Mouse (Mus musculus): ENCODE data around the gene F2rl1. TPM values are rescaled to one million over a fixed set of nuclear protein-coding genes. Genes with fewer than 3 reads are reported as not detected.

Gene F2rl1
- polyA plus RNA-seq, 1 experiment from 2014 or later, result 0.82 TPM

DNA sequence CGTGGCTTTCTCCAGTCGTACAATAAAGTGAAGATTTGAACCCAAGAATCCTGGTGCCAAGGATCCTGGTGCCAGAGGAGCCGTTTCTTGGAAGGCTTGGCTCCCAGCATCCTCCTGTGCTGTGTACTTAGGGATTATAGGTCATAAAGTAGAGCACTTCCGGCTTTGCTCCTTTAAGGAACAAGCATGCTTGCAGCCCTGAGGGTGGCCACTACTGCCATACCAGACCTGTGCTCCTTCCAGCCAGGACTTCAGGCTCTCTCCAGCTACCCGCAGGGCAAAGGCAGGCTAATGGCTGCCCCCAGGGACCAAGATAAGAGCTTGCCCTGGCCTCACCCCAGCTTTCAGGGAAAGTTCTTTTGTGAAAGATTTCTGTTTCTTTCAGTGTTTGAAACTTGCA lies 31.7 kb downstream of the F2rl1 start:
- H3K36me3 ChIP-seq, result no peaks in the 10 kb centered on the region
- H3K9me3 ChIP-seq, result no peaks in the 10 kb centered on the region
- no peak overlapping the region for H3K27ac ChIP-seq
- 62% methylated on average over 5 of the region's 5 CpGs for WGBS
- no peak overlapping the region for H3K9ac ChIP-seq
- ATAC-seq (ENCODE audit: insufficient number of reproducible peaks, insufficient read depth, low FRiP score, low TSS enrichment), result no peak
- no peaks in the 10 kb centered on the region for H3K27me3 ChIP-seq
- H3K4me2 ChIP-seq (replicated peaks), result no peak overlapping the region
- H3K4me1 ChIP-seq, result 0 out of 2 replicates have a peak, but pooled peaks cover 2% of the 10 kb centered on the region
- no peak overlapping the region for H3K4me3 ChIP-seq

DNA sequence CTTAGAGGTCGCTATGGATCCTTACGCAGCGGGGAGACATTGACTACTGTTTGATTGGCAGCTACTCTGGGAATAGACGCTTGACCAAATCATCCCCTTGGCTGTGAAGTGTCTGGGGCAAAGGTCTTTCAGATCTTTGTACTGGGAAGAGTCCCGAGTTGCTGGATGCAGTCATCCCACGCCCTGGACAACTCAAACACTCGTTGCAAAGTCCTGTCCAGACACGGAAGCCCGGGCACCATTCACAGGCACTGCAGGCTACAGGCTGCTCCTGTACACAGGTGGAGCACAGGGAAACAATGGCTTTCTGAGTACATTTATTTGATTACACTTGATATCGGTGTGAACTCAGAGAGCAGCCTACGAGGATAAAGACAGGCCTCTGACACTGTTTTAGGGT lies 33.7 kb downstream of the F2rl1 start:
- Histone ChIP-seq H3K4me3 (no peak overlapping the region), H3K27ac (no peak overlapping the region)

DNA sequence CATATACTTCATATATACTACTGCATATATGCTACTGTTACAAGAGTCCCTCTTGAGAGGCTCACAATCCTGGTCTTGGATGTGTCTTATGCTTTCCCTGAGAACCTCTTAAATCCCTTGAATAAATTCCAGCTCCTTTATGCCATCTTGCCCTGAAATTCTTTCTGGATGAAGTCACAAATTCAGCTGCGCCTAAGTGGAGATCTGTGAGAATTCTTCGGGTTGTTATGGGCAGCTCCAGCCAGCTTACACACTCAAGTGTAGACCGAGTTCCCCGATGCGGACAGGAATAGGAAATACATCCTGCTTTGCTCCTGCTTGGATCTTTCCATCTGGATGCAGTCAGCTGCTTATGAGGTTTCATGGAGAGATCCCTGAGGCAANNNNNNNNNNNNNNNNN lies 40.4 kb downstream of the F2rl1 start:
- 46% methylated on average over 5 of the region's 5 CpGs for WGBS
- no peak overlapping the region for H3K4me3 ChIP-seq
- no peaks in the 10 kb centered on the region for H3K9me3 ChIP-seq
- H3K36me3 ChIP-seq, result no peaks in the 10 kb centered on the region
- no peak overlapping the region for H3K4me2 ChIP-seq (replicated peaks)
- no peak for ATAC-seq (ENCODE audit: insufficient number of reproducible peaks, insufficient read depth, low FRiP score, low TSS enrichment)
- H3K27ac ChIP-seq, result no peak overlapping the region
- H3K27me3 ChIP-seq, result peaks cover 8% of the 10 kb centered on the region; the same call in 1 of the 2 replicates
- no peaks in the 10 kb centered on the region for H3K4me1 ChIP-seq
- H3K9ac ChIP-seq, result no peak overlapping the region

More for the DNA sequence above, 33.7 kb downstream of the F2rl1 start:
- Histone ChIP-seq H3K9ac (no peak overlapping the region), H3K4me2 (replicated peaks) (no peak overlapping the region), H3K9me3 (no peaks in the 10 kb centered on the region), H3K4me1 (0 out of 2 replicates have a peak, but pooled peaks cover 2% of the 10 kb centered on the region), H3K36me3 (no peaks in the 10 kb centered on the region), H3K27me3 (no peaks in the 10 kb centered on the region)
- 72% methylated on average over 11 of the region's 11 CpGs for WGBS
- ATAC-seq (ENCODE audit: insufficient number of reproducible peaks, insufficient read depth, low FRiP score, low TSS enrichment), result no peak

DNA sequence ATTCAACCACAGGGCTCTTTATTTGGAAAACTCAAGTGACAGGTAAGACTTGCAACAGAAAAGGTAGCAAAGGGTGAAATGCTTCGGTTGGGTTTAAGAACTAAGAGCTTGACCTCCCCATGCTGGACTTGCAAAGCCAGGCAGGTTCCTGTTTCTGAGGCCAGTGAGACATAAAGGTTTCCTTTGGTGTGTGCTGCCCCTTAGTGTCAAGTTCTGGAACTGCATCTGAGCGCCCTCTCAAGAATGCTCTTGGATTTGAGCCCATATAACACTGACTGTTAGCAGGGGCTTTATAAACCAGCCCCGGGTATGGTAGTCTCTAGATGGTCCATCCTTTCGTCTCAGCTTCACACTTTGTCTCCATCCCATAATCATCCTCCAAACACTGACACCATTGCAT lies 43.6 kb downstream of the F2rl1 start:
- Histone ChIP-seq H3K4me1 (no peaks in the 10 kb centered on the region), H3K9ac (no peak overlapping the region)
- WGBS, result 16% methylated on average over 4 of the region's 4 CpGs

DNA sequence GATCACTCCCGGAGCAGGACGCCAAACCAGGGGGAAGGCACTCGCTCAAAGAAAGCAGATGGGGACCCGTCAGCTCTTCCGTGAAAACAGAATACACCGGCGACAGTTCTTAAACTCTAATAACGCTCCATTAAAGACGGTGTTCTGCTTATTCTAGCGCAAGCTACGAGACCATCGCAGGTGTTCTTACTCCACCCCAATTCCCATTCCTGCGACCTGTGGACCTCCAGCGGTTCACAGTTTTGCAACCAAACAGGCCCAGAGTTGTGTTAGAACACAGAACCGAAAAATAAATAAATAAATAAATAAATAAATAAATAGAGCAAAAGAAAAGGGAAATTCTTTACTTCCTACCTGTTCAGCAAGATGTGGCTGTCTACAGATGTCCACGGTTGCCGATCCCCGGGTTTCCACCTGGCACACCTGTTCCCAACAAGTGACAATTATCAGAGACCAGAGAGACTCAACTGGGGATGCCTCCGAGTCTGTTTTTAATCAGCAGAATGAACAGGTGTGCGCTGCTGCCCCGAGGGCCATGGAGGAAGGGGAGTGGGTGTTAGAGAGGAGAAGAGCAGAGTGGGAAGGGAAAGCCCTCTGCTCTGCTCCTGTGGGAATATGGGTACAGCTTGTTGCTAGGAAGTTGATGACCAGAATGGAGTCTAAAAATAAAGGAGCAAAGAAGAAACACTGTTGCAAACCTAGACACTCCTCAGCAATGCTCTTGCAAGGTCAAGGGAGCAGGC lies 46.2 kb downstream of the F2rl1 start, which contains the start of gene S100z:
TSS of gene S100z (minus strand) at position 51 of the 743 bp plus-strand sequence.
- no peaks in the 10 kb centered on the region for H3K36me3 ChIP-seq
- no peak within 1 kb of the TSS for H3K9ac ChIP-seq
- ATAC-seq (ENCODE audit: insufficient number of reproducible peaks, insufficient read depth, low FRiP score, low TSS enrichment), result no peak
- H3K4me2 ChIP-seq (replicated peaks), result no peak within 1 kb of the TSS
- H3K27ac ChIP-seq, result no peak within 1 kb of the TSS
- no peaks in the 10 kb centered on the region for H3K9me3 ChIP-seq
- no peaks in the 10 kb centered on the region for H3K4me1 ChIP-seq
- WGBS, result 86% methylated on average over 21 of the region's 21 CpGs
- H3K27me3 ChIP-seq, result peaks cover 8% of the 10 kb centered on the region; the same call in 1 of the 2 replicates
- no peak within 1 kb of the TSS for H3K4me3 ChIP-seq

More for the DNA sequence above, 43.6 kb downstream of the F2rl1 start:
- peak; percentile 64; the same call in 1 of the 2 replicates for ATAC-seq (ENCODE audit: insufficient number of reproducible peaks, insufficient read depth, low FRiP score, low TSS enrichment)
- Histone ChIP-seq H3K27ac (no peak overlapping the region), H3K4me3 (no peak overlapping the region), H3K36me3 (no peaks in the 10 kb centered on the region), H3K9me3 (no peaks in the 10 kb centered on the region), H3K27me3 (peaks cover 8% of the 10 kb centered on the region; the same call in 1 of the 2 replicates), H3K4me2 (replicated peaks) (no peak overlapping the region)

DNA sequence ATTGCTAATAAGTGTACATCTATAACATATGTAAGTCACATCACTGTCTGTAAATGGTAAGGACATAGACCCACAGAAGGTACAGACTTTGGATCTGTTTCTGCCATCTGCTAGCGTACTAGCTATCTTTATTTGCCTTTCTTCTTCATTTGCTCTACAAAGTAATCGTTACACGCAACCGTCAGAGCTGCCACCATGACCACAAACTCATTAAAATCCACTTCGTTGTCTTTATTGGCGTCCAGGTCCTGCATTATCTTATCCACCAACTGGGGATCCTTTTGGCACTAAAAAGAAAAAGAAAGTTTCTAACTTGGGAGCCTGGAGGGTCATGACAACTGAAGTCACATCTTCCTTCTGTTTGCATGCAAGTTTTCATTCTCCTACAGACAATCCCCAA lies 47.9 kb downstream of the F2rl1 start:
- 89% methylated on average over 6 of the region's 6 CpGs for WGBS
- Histone ChIP-seq H3K27me3 (peaks cover 8% of the 10 kb centered on the region; the same call in 1 of the 2 replicates), H3K4me2 (replicated peaks) (no peak overlapping the region), H3K36me3 (no peaks in the 10 kb centered on the region), H3K4me1 (no peaks in the 10 kb centered on the region), H3K9ac (no peak overlapping the region), H3K27ac (no peak overlapping the region), H3K4me3 (no peak overlapping the region), H3K9me3 (no peaks in the 10 kb centered on the region)
- ATAC-seq (ENCODE audit: insufficient number of reproducible peaks, insufficient read depth, low FRiP score, low TSS enrichment), result no peak

DNA sequence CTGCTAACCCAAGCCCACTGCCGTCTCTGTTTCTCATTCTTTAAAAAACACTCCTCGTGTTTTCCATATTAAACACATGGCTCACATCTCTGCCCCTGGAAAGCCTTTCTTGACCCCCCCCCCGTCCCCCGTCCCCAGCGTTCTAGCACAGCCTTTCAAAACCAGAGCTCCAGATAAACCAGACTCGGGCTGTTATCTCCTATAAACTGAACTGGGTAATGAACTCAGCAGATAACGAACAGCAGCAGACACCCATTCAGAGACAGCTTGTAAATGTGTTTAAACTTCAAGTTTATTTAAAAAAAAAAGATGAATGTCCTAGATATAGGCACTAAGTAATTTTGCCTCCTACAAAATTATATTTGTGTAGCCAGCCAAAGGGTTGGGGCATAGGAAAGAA lies 49.9 kb downstream of the F2rl1 start:
- Histone ChIP-seq H3K9me3 (no peaks in the 10 kb centered on the region), H3K4me3 (no peak overlapping the region), H3K4me1 (no peaks in the 10 kb centered on the region), H3K4me2 (replicated peaks) (no peak overlapping the region), H3K36me3 (no peaks in the 10 kb centered on the region), H3K27ac (no peak overlapping the region), H3K9ac (no peak overlapping the region), H3K27me3 (no peaks in the 10 kb centered on the region)
- 60% methylated on average over 7 of the region's 7 CpGs for WGBS
- ATAC-seq (ENCODE audit: insufficient number of reproducible peaks, insufficient read depth, low FRiP score, low TSS enrichment), result no peak

DNA sequence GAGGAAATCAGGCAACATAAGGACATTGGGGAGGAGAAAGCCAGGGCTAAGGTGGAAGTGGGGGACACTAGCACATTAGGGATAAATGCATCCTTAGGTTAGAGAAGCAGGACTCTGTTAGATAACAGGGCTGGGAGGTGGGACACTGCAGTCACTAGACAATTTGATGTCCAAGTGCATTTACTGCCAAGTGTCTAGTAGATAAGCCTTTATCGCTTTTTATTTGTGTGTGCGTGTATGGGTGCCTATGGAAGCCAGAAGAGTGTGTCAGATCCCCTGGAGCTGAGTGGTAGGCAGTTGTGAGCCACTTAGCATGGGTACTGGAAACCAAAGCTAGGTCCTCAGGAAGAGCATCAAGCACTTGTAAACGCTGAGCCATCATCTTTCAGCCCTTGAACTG lies 50.7 kb downstream of the F2rl1 start:
- H3K27me3 ChIP-seq, result no peaks in the 10 kb centered on the region
- H3K9me3 ChIP-seq, result no peaks in the 10 kb centered on the region
- H3K4me3 ChIP-seq, result no peak overlapping the region
- no peaks in the 10 kb centered on the region for H3K36me3 ChIP-seq
- no peak overlapping the region for H3K9ac ChIP-seq
- H3K4me2 ChIP-seq (replicated peaks), result no peak overlapping the region
- WGBS, result 83% methylated on average over 3 of the region's 3 CpGs
- no peak overlapping the region for H3K27ac ChIP-seq
- no peak for ATAC-seq (ENCODE audit: insufficient number of reproducible peaks, insufficient read depth, low FRiP score, low TSS enrichment)
- H3K4me1 ChIP-seq, result no peaks in the 10 kb centered on the region

DNA sequence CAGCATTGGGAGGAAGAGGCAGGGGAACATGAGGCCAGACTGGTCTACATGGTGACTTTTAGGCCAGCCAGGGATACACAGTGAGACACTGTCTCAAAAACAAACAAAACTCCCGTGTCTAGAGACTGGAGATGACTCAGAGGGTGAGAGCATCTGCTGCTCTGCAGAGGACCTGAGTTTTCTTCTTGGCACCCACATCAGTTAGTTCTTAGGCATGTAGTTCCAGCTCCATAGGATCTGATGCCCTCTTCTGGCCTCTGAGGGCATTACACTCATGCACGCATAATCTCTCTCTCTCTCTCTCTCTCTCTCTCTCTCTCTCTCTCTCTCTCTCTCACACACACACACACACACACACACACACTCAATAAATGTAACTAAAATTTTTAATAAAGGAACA lies 54.1 kb downstream of the F2rl1 start:
- Histone ChIP-seq H3K9ac (no peak overlapping the region), H3K27ac (no peak overlapping the region), H3K4me2 (replicated peaks) (no peak overlapping the region), H3K4me1 (no peaks in the 10 kb centered on the region), H3K9me3 (no peaks in the 10 kb centered on the region), H3K4me3 (no peak overlapping the region), H3K27me3 (no peaks in the 10 kb centered on the region), H3K36me3 (no peaks in the 10 kb centered on the region)
- WGBS, result 64% methylated on average over 2 of the region's 2 CpGs
- no peak for ATAC-seq (ENCODE audit: insufficient number of reproducible peaks, insufficient read depth, low FRiP score, low TSS enrichment)

Other genes starting within 250 kb of the F2rl1 start
- gene Zbed3, start 201.6 kb downstream of the F2rl1 start, polyA plus RNA-seq (2016; fragmentation: Nextera tagmentation; extraction: Ambion mirVana), result 97.3 and 98.9 TPM in 2 replicates
- gene Aggf1, start 149.9 kb downstream of the F2rl1 start, polyA plus RNA-seq (2016; fragmentation: Nextera tagmentation; extraction: Ambion mirVana), result 47.4 TPM in 2 replicates
- gene Crhbp, start 80.3 kb downstream of the F2rl1 start, polyA plus RNA-seq (2016; fragmentation: Nextera tagmentation; extraction: Ambion mirVana), result 3.5 and 4.9 TPM in 2 replicates
- gene S100z, start 46.5 kb downstream of the F2rl1 start, polyA plus RNA-seq (2016; fragmentation: Nextera tagmentation; extraction: Ambion mirVana), result 1.6 and 4.2 TPM in 2 replicates
- 104 and 108 TPM in 2 replicates for gene F2r, start 93.3 kb upstream of the F2rl1 start, polyA plus RNA-seq (2016; fragmentation: Nextera tagmentation; extraction: Ambion mirVana)
- 1.2 TPM in 2 replicates for gene F2rl2, start 171.6 kb upstream of the F2rl1 start, polyA plus RNA-seq (2016; fragmentation: Nextera tagmentation; extraction: Ambion mirVana)